Mouse (Mus musculus): Measurements from ENCODE around the gene Wls. TPM values are rescaled to one million over a fixed set of nuclear protein-coding genes. Genes with fewer than 3 reads are reported as not detected.

The Wls gene
- polyA plus RNA-seq, 1 experiment = 3.1 TPM

GRCm38 (mm10) chr3:159883325-159883724 is 43.9 kb downstream of the Wls start:
- Histone ChIP-seq H3K36me3 (ENCODE audit: control insufficient read depth, insufficient read depth, low read length) (no peaks in the 10 kb centered on the region; the same call in 1 of the 2 replicates), H3K27me3 (ENCODE audit: control insufficient read depth, insufficient read depth, low read length) (no peaks in the 10 kb centered on the region), H3K27ac (ENCODE audit: insufficient read depth, low read depth, low read length) (no peak overlapping the region), H3K4me1 (ENCODE audit: control insufficient read depth, insufficient read depth, insufficient read length, low read length) (peaks cover 6% of the 10 kb centered on the region), H3K4me3 (ENCODE audit: low read depth, low read length) (no peak overlapping the region)
- WGBS = 59% methylated on average over 2 of the region's 2 CpGs
- TF ChIP-seq CTCF (IDR thresholded peaks at IDR 0.05; ENCODE audit: extremely low read depth, insufficient read length, insufficient replicate concordance, low read depth, low read length) = no peak
- TF ChIP-seq POLR2A (IDR thresholded peaks at IDR 0.05; ENCODE audit: low read depth, low read length) = no peak

GRCm38 (mm10) chr3:159884802-159885201 is 45.3 kb downstream of the Wls start:
- H3K4me1 ChIP-seq (ENCODE audit: control insufficient read depth, insufficient read depth, insufficient read length, low read length) = peaks cover 6% of the 10 kb centered on the region
- no peak overlapping the region for H3K27ac ChIP-seq (ENCODE audit: insufficient read depth, low read depth, low read length)
- no peaks in the 10 kb centered on the region; the same call in 1 of the 2 replicates for H3K36me3 ChIP-seq (ENCODE audit: control insufficient read depth, insufficient read depth, low read length)
- H3K27me3 ChIP-seq (ENCODE audit: control insufficient read depth, insufficient read depth, low read length) = no peaks in the 10 kb centered on the region
- H3K4me3 ChIP-seq (ENCODE audit: low read depth, low read length) = no peak overlapping the region
- TF ChIP-seq CTCF (IDR thresholded peaks at IDR 0.05; ENCODE audit: extremely low read depth, insufficient read length, insufficient replicate concordance, low read depth, low read length) (no peak), POLR2A (IDR thresholded peaks at IDR 0.05; ENCODE audit: low read depth, low read length) (no peak)

DNA sequence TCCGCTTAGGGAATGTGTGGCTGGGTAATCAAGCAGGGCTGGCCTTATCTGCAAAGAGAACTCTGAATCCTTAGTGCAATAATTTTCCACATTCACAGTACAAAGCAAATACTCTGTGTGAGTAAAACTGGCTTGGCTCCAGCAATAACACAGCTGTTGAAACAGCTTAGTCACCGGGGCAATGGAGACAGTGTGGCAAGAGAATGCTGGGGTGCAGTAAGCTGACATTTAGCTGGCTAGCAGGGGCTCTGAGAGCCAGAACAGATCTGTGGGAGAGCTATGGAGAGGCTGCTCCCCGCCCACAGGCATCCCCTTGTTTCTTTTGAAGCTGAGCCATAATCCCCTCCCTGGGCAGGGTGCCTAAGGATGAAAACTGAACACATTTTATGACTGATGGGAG is 45.8 kb downstream of the Wls start:
- WGBS = 12% methylated on average over 3 of the region's 3 CpGs
- Histone ChIP-seq H3K36me3 (ENCODE audit: control insufficient read depth, insufficient read depth, low read length) (no peaks in the 10 kb centered on the region; the same call in 1 of the 2 replicates), H3K4me3 (ENCODE audit: low read depth, low read length) (no peak overlapping the region), H3K27me3 (ENCODE audit: control insufficient read depth, insufficient read depth, low read length) (no peaks in the 10 kb centered on the region), H3K4me1 (ENCODE audit: control insufficient read depth, insufficient read depth, insufficient read length, low read length) (peaks cover 6% of the 10 kb centered on the region), H3K27ac (ENCODE audit: insufficient read depth, low read depth, low read length) (no peak overlapping the region)
- TF ChIP-seq POLR2A (IDR thresholded peaks at IDR 0.05; ENCODE audit: low read depth, low read length) (no peak), CTCF (IDR thresholded peaks at IDR 0.05; ENCODE audit: extremely low read depth, insufficient read length, insufficient replicate concordance, low read depth, low read length) (no peak)

DNA sequence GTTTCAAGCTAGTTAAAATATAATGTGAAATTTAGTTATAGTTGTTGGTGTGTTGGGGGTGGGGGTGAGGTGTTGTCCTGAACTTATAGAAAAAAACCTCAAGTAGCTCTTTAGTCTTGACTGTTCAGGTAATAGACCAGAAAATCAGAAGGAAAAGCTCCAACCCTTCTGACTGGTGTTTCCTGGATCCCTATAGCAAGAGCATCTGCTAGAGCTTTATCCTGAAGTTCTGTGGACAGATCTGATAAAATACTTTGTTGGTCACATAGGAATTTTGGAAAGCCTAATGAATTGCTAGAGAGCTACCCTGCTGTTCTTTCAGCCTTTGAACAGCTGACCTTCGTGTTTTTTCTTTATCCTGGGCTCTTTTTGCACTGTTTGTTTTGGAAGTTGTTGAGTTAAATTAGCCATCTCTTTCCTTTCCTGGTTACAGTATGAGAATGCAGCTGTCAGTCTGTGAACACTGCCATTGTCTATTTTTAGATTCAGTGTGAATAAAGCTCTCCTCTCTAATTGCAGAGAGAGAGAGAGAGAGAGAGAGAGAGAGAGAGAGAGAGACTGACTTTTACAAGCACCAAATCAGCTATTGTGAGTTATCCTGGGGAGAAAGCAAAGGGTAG is 46.4 kb downstream of the Wls start:
- no peaks in the 10 kb centered on the region; the same call in 1 of the 2 replicates for H3K36me3 ChIP-seq (ENCODE audit: control insufficient read depth, insufficient read depth, low read length)
- WGBS = 12% methylated on average over 1 of the region's 1 CpGs
- TF ChIP-seq POLR2A (IDR thresholded peaks at IDR 0.05; ENCODE audit: low read depth, low read length) (no peak), CTCF (IDR thresholded peaks at IDR 0.05; ENCODE audit: extremely low read depth, insufficient read length, insufficient replicate concordance, low read depth, low read length) (no peak)
- H3K27ac ChIP-seq (ENCODE audit: insufficient read depth, low read depth, low read length) = no peak overlapping the region
- no peaks in the 10 kb centered on the region for H3K27me3 ChIP-seq (ENCODE audit: control insufficient read depth, insufficient read depth, low read length)
- H3K4me3 ChIP-seq (ENCODE audit: low read depth, low read length) = no peak overlapping the region
- peaks cover 6% of the 10 kb centered on the region for H3K4me1 ChIP-seq (ENCODE audit: control insufficient read depth, insufficient read depth, insufficient read length, low read length)

- WGBS = 80% methylated on average over 5 of the region's 5 CpGs
- Histone ChIP-seq H3K4me1 (ENCODE audit: control insufficient read depth, insufficient read depth, insufficient read length, low read length) (peaks cover under 1% of the 10 kb centered on the region; the same call in 1 of the 2 replicates), H3K27me3 (ENCODE audit: control insufficient read depth, insufficient read depth, low read length) (no peaks in the 10 kb centered on the region), H3K36me3 (ENCODE audit: control insufficient read depth, insufficient read depth, low read length) (no peaks in the 10 kb centered on the region), H3K4me3 (ENCODE audit: low read depth, low read length) (no peak overlapping the region), H3K27ac (ENCODE audit: insufficient read depth, low read depth, low read length) (no peak overlapping the region)
- TF ChIP-seq POLR2A (IDR thresholded peaks at IDR 0.05; ENCODE audit: low read depth, low read length) = no peak
- no peak for TF ChIP-seq CTCF (IDR thresholded peaks at IDR 0.05; ENCODE audit: extremely low read depth, insufficient read length, insufficient replicate concordance, low read depth, low read length)
Observed at GRCm38 (mm10) chr3:159890176-159891056, 50.9 kb downstream of the Wls start.

- WGBS = 83% methylated on average over 8 of the region's 8 CpGs
- no peaks in the 10 kb centered on the region for H3K4me1 ChIP-seq (ENCODE audit: control insufficient read depth, insufficient read depth, insufficient read length, low read length)
- H3K27ac ChIP-seq (ENCODE audit: insufficient read depth, low read depth, low read length) = no peak overlapping the region
- TF ChIP-seq POLR2A (IDR thresholded peaks at IDR 0.05; ENCODE audit: low read depth, low read length) = no peak
- no peak for TF ChIP-seq CTCF (IDR thresholded peaks at IDR 0.05; ENCODE audit: extremely low read depth, insufficient read length, insufficient replicate concordance, low read depth, low read length)
- no peaks in the 10 kb centered on the region for H3K36me3 ChIP-seq (ENCODE audit: control insufficient read depth, insufficient read depth, low read length)
- H3K27me3 ChIP-seq (ENCODE audit: control insufficient read depth, insufficient read depth, low read length) = no peaks in the 10 kb centered on the region
- H3K4me3 ChIP-seq (ENCODE audit: low read depth, low read length) = no peak overlapping the region
Observed at GRCm38 (mm10) chr3:159891057-159891752, 51.7 kb downstream of the Wls start.
